Mouse (Mus musculus) embryonic facial prominence, embryonic 14.5 days (tissue): ENCODE measurements around the gene Rab15. TPM values are rescaled to one million over a fixed set of nuclear protein-coding genes. Genes with fewer than 3 reads are reported as not detected.

Experiments
- ATAC-seq: fragments of 200-750 bp; cut with Nextera tagmentation; 2 replicates; pipeline ENCODE4 v1.8.0; 2017; ENCODE audit warnings: low read depth, moderate number of reproducible peaks, moderate TSS enrichment
- DNase-seq: peaks from one replicate; pipeline ENCODE4 v3.0.0-alpha.2; 2015; ENCODE audit warnings: low spot score
- H3K27ac ChIP-seq: fragments of 300-500 bp; sonication (generic); replicated peaks from 2 replicates; pipeline ENCODE4 v1.5.1; 2014; ENCODE audit warnings: low read depth, mild to moderate bottlenecking, low read length, moderate library complexity
- H3K27me3 ChIP-seq: fragments of 300-500 bp; sonication (generic); replicated peaks from 2 replicates; pipeline ENCODE4 v1.6.1; 2014; ENCODE audit warnings: low read length; ENCODE audit not compliant: control insufficient read depth, insufficient read depth
- H3K36me3 ChIP-seq: fragments of 300-500 bp; sonication (generic); 2 replicates; pipeline ENCODE4 v1.6.1; 2014; ENCODE audit warnings: low read length, mixed read lengths; ENCODE audit not compliant: control insufficient read depth, insufficient read depth
- H3K4me1 ChIP-seq: fragments of 300-500 bp; sonication (generic); 2 replicates; pipeline ENCODE4 v1.6.1; 2014; ENCODE audit warnings: antibody characterized with exemption, low read length; ENCODE audit not compliant: control insufficient read depth, insufficient read depth
- H3K4me2 ChIP-seq: fragments of 300-500 bp; sonication (generic); 2 replicates; pipeline ENCODE4 v1.6.1; 2014; ENCODE audit warnings: low read depth, mild to moderate bottlenecking, low read length, moderate library complexity, mixed read lengths
- H3K4me3 ChIP-seq: fragments of 300-500 bp; sonication (generic); 2 replicates; pipeline ENCODE4 v1.5.1; 2014; ENCODE audit warnings: low read depth, mild to moderate bottlenecking, low read length
- H3K9ac ChIP-seq: fragments of 300-500 bp; sonication (generic); 2 replicates; pipeline ENCODE4 v1.6.1; 2014; ENCODE audit warnings: low read depth, mild to moderate bottlenecking, low read length, moderate library complexity, mixed read lengths
- H3K9me3 ChIP-seq: fragments of 300-500 bp; sonication (generic); 2 replicates; pipeline ENCODE4 v1.6.1; 2016; ENCODE audit warnings: low read length; ENCODE audit not compliant: control insufficient read depth
- WGBS: fragments of 180-500 bp; shearing (Covaris S2); extraction: QIAGEN DNeasy Blood & Tissue Kit; methylation state at CpG from one replicate; pipeline ENCODE4 v1.1.7; 2014; 5-methylcytosine and 5-hydroxymethylcytosine counted together
- polyA plus RNA-seq: library from polyadenylated mRNA; unstranded; fragments of >200 nt; fragmentation: Nextera tagmentation; extraction: Ambion mirVana; gene quantifications from 2 replicates; pipeline ENCODE4 v1.2.1, GENCODE M21; 2014

Rab15 gene
- polyA plus RNA-seq, 1 experiment from 2014 or later: 26.5 TPM

GRCm38 (mm10) chr12:76825283-76825682, 2.6 kb upstream of the Rab15 start:
- peaks cover 12% of the 10 kb centered on the region for H3K27me3 ChIP-seq
- no peak overlapping the region for H3K9ac ChIP-seq
- no peak overlapping the region for H3K4me2 ChIP-seq
- no peaks in the 10 kb centered on the region for H3K36me3 ChIP-seq
- H3K4me1 ChIP-seq: peaks cover 16% of the 10 kb centered on the region
- no peaks in the 10 kb centered on the region for H3K9me3 ChIP-seq
- no peak for ATAC-seq
- DNase-seq: no peak
- no peak overlapping the region for H3K4me3 ChIP-seq
- WGBS: 64% methylated on average over 4 of the region's 4 CpGs
- no peak overlapping the region for H3K27ac ChIP-seq

GRCm38 (mm10) chr12:76822002-76822650, 582 bp downstream of the Rab15 start:
- WGBS: 0% methylated on average over 16 of the region's 66 CpGs
- peak; percentile 47 for ATAC-seq
- no peak overlapping the region for H3K27ac ChIP-seq

GRCm38 (mm10) chr12:76820615-76821014, 2.1 kb downstream of the Rab15 start:
- Histone ChIP-seq H3K27ac (no peak overlapping the region; the same call in 1 of the 2 replicates), H3K4me2 (peak overlapping the region; percentile 85), H3K4me3 (no peak overlapping the region; the same call in 1 of the 2 replicates), H3K9me3 (no peaks in the 10 kb centered on the region), H3K36me3 (no peaks in the 10 kb centered on the region), H3K4me1 (peaks cover 34% of the 10 kb centered on the region), H3K9ac (no peak overlapping the region), H3K27me3 (peaks cover 12% of the 10 kb centered on the region)
- DNase-seq (peak; percentile 67), ATAC-seq (peak; percentile 35)
- 49% methylated on average over 4 of the region's 4 CpGs for WGBS

More at GRCm38 (mm10) chr12:76822002-76822650, 582 bp downstream of the Rab15 start:
- Histone ChIP-seq H3K36me3 (no peaks in the 10 kb centered on the region), H3K9me3 (no peaks in the 10 kb centered on the region), H3K9ac (peak overlapping the region; percentile 83), H3K4me2 (peak overlapping the region; percentile 85), H3K4me3 (peak overlapping the region; percentile 79), H3K4me1 (peaks cover 32% of the 10 kb centered on the region), H3K27me3 (peaks cover 12% of the 10 kb centered on the region)
- peak; percentile 43 for DNase-seq

- Histone ChIP-seq H3K4me3 (no peak overlapping the region), H3K27me3 (peaks cover 12% of the 10 kb centered on the region), H3K4me1 (peaks cover 34% of the 10 kb centered on the region), H3K27ac (no peak overlapping the region), H3K4me2 (no peak overlapping the region; the same call in 1 of the 2 replicates), H3K9ac (no peak overlapping the region), H3K36me3 (no peaks in the 10 kb centered on the region), H3K9me3 (no peaks in the 10 kb centered on the region)
- no peak for ATAC-seq
- DNase-seq: peak; percentile 34
- 56% methylated on average over 6 of the region's 6 CpGs for WGBS
Observed at GRCm38 (mm10) chr12:76819816-76820215, 2.9 kb downstream of the Rab15 start.

- H3K9ac ChIP-seq: no peak overlapping the region
- H3K4me2 ChIP-seq: no peak overlapping the region
- ATAC-seq (no peak), DNase-seq (no peak)
- H3K4me3 ChIP-seq: no peak overlapping the region
- H3K27ac ChIP-seq: 0 out of 2 replicates have a peak overlapping the region, but pooled peaks have one; percentile 29
- no peaks in the 10 kb centered on the region for H3K9me3 ChIP-seq
- peaks cover 6% of the 10 kb centered on the region for H3K27me3 ChIP-seq
- WGBS: 79% methylated on average over 9 of the region's 9 CpGs
- no peaks in the 10 kb centered on the region for H3K36me3 ChIP-seq
- H3K4me1 ChIP-seq: peaks cover 34% of the 10 kb centered on the region
Observed at GRCm38 (mm10) chr12:76818908-76819307, 3.8 kb downstream of the Rab15 start.

- peak; percentile 83 for ATAC-seq
- H3K9ac ChIP-seq: no peak overlapping the region
- H3K4me1 ChIP-seq: peaks cover 34% of the 10 kb centered on the region
- H3K4me2 ChIP-seq: no peak overlapping the region
- peak overlapping the region; percentile 76; the same call in 1 of the 2 replicates for H3K27ac ChIP-seq
- DNase-seq: peak; percentile 88
- no peak overlapping the region for H3K4me3 ChIP-seq
- no peaks in the 10 kb centered on the region for H3K9me3 ChIP-seq
- H3K27me3 ChIP-seq: peaks cover 4% of the 10 kb centered on the region
- WGBS: 41% methylated on average over 4 of the region's 4 CpGs
- no peaks in the 10 kb centered on the region for H3K36me3 ChIP-seq
Observed at GRCm38 (mm10) chr12:76818120-76818519, 4.6 kb downstream of the Rab15 start.

- no peak overlapping the region for H3K4me3 ChIP-seq
- H3K4me2 ChIP-seq: no peak overlapping the region
- ATAC-seq (no peak), DNase-seq (no peak)
- H3K9me3 ChIP-seq: no peaks in the 10 kb centered on the region
- no peaks in the 10 kb centered on the region for H3K36me3 ChIP-seq
- H3K27ac ChIP-seq: no peak overlapping the region
- no peaks in the 10 kb centered on the region for H3K27me3 ChIP-seq
- peaks cover 34% of the 10 kb centered on the region for H3K4me1 ChIP-seq
- WGBS: 47% methylated on average over 4 of the region's 4 CpGs
- no peak overlapping the region for H3K9ac ChIP-seq
Observed at GRCm38 (mm10) chr12:76817176-76817575, 5.5 kb downstream of the Rab15 start.

GRCm38 (mm10) chr12:76816720-76817119, 6.0 kb downstream of the Rab15 start:
- H3K4me2 ChIP-seq: no peak overlapping the region
- H3K4me3 ChIP-seq: no peak overlapping the region
- H3K4me1 ChIP-seq: peaks cover 32% of the 10 kb centered on the region
- no peaks in the 10 kb centered on the region for H3K27me3 ChIP-seq
- 57% methylated on average over 4 of the region's 4 CpGs for WGBS
- no peak overlapping the region for H3K9ac ChIP-seq
- ATAC-seq (no peak), DNase-seq (no peak)
- no peak overlapping the region for H3K27ac ChIP-seq
- H3K36me3 ChIP-seq: no peaks in the 10 kb centered on the region
- no peaks in the 10 kb centered on the region for H3K9me3 ChIP-seq

GRCm38 (mm10) chr12:76814120-76814519, 8.6 kb downstream of the Rab15 start:
- DNase-seq: no peak
- Histone ChIP-seq H3K27me3 (no peaks in the 10 kb centered on the region), H3K9me3 (no peaks in the 10 kb centered on the region), H3K4me2 (no peak overlapping the region), H3K9ac (no peak overlapping the region), H3K4me1 (peaks cover 11% of the 10 kb centered on the region), H3K27ac (no peak overlapping the region), H3K36me3 (peaks cover 3% of the 10 kb centered on the region; the same call in 1 of the 2 replicates), H3K4me3 (no peak overlapping the region)
- whole genome bisulfite sequencing: 86% methylated on average over 2 of the region's 2 CpGs
- ATAC-seq: no peak
